Mouse (Mus musculus): ENCODE data around the gene Clpp. TPM values are rescaled to one million over a fixed set of nuclear protein-coding genes. Genes with fewer than 3 reads are reported as not detected.
A peak's percentile ranks its signal among the peaks of the same experiment; 100 is the strongest.

The Clpp gene
- total and polyA plus RNA-seq, 2 experiments from 2014 or later = 150 to 163 TPM

- Histone ChIP-seq H3K36me3 (ENCODE audit: insufficient read depth, low read length) (peaks cover 50% of the 10 kb centered on the region), H3K4me1 (ENCODE audit: insufficient read depth, low read length) (0 out of 2 replicates have a peak, but pooled peaks cover 10% of the 10 kb centered on the region), H3K4me3 (ENCODE audit: low read length) (no peak overlapping the region), H3K4me2 (ENCODE audit: low read depth, low read length) (no peak overlapping the region), H3K27me3 (ENCODE audit: insufficient read depth, low read length) (no peaks in the 10 kb centered on the region), H3K27ac (no peak overlapping the region), H3K9me3 (ENCODE audit: low read length) (no peaks in the 10 kb centered on the region), H3K9ac (replicated peaks; ENCODE audit: low read length) (no peak overlapping the region)
- DNase-seq (ENCODE audit: low spot score) = no peak
- WGBS = 90% methylated on average over 4 of the region's 4 CpGs
- no peak for ATAC-seq
- TF ChIP-seq CTCF (IDR thresholded peaks at IDR 0.05; ENCODE audit: low read depth) = no peak
These were observed 37.4 kb downstream of the Clpp start for GRCm38 (mm10) chr17:57027471-57027870.

GRCm38 (mm10) chr17:57029691-57030090 lies 39.6 kb downstream of the Clpp start:
- Histone ChIP-seq H3K4me2 (ENCODE audit: low read depth, low read length) (peak overlapping the region; percentile 87), H3K27me3 (ENCODE audit: insufficient read depth, low read length) (no peaks in the 10 kb centered on the region), H3K27ac (no peak overlapping the region), H3K36me3 (ENCODE audit: insufficient read depth, low read length) (peaks cover 27% of the 10 kb centered on the region), H3K9me3 (ENCODE audit: low read length) (no peaks in the 10 kb centered on the region), H3K9ac (replicated peaks; ENCODE audit: low read length) (peak overlapping the region; percentile 99), H3K4me1 (ENCODE audit: insufficient read depth, low read length) (0 out of 2 replicates have a peak, but pooled peaks cover 10% of the 10 kb centered on the region), H3K4me3 (ENCODE audit: low read length) (peak overlapping the region; percentile 95)
- TF ChIP-seq CTCF (IDR thresholded peaks at IDR 0.05; ENCODE audit: low read depth) = no peak
- no peak for ATAC-seq
- DNase-seq (ENCODE audit: low spot score) = no peak
- 49% methylated on average over 8 of the region's 8 CpGs for WGBS

GRCm38 (mm10) chr17:57030931-57031660 lies 41.0 kb downstream of the Clpp start, which contains the start of gene Khsrp:
TSS of gene Khsrp (minus strand) at chr17:57031522.
- no peak for TF ChIP-seq CTCF (IDR thresholded peaks at IDR 0.05; ENCODE audit: low read depth)
- peak within 1 kb of the TSS; percentile 96 for H3K27ac ChIP-seq
- no peaks in the 10 kb centered on the region for H3K27me3 ChIP-seq (ENCODE audit: insufficient read depth, low read length)
- 0 out of 2 replicates have a peak, but pooled peaks cover 10% of the 10 kb centered on the region for H3K4me1 ChIP-seq (ENCODE audit: insufficient read depth, low read length)
- H3K9me3 ChIP-seq (ENCODE audit: low read length) = no peaks in the 10 kb centered on the region
- peak within 1 kb of the TSS; percentile 87 for H3K4me2 ChIP-seq (ENCODE audit: low read depth, low read length)
- DNase-seq (ENCODE audit: low spot score) = peak; percentile 69
- peak within 1 kb of the TSS; percentile 99 for H3K9ac ChIP-seq (replicated peaks; ENCODE audit: low read length)
- peaks cover 15% of the 10 kb centered on the region for H3K36me3 ChIP-seq (ENCODE audit: insufficient read depth, low read length)
- ATAC-seq = no peak
- 1% methylated on average over 93 of the region's 99 CpGs for WGBS
- H3K4me3 ChIP-seq (ENCODE audit: low read length) = peak within 1 kb of the TSS; percentile 95

- under 1% methylated on average over 38 of the region's 38 CpGs for WGBS
- ATAC-seq (peak; percentile 98), DNase-seq (ENCODE audit: low spot score) (peak; percentile 100)
- Histone ChIP-seq H3K9me3 (ENCODE audit: low read length) (no peaks in the 10 kb centered on the region), H3K27ac (peak overlapping the region; percentile 84), H3K9ac (replicated peaks; ENCODE audit: low read length) (peak overlapping the region; percentile 99), H3K4me3 (ENCODE audit: low read length) (peak overlapping the region; percentile 95), H3K36me3 (ENCODE audit: insufficient read depth, low read length) (peaks cover 7% of the 10 kb centered on the region), H3K4me2 (ENCODE audit: low read depth, low read length) (peak overlapping the region; percentile 62), H3K4me1 (ENCODE audit: insufficient read depth, low read length) (0 out of 2 replicates have a peak, but pooled peaks cover 10% of the 10 kb centered on the region), H3K27me3 (ENCODE audit: insufficient read depth, low read length) (no peaks in the 10 kb centered on the region)
- TF ChIP-seq CTCF (IDR thresholded peaks at IDR 0.05; ENCODE audit: low read depth) = peak; percentile 31
These were observed 41.7 kb downstream of the Clpp start for GRCm38 (mm10) chr17:57031661-57032420.

- DNase-seq (ENCODE audit: low spot score) = no peak
- WGBS = 90% methylated on average over 4 of the region's 4 CpGs
- Histone ChIP-seq H3K4me2 (ENCODE audit: low read depth, low read length) (no peak overlapping the region), H3K9me3 (ENCODE audit: low read length) (no peaks in the 10 kb centered on the region), H3K4me1 (ENCODE audit: insufficient read depth, low read length) (0 out of 2 replicates have a peak, but pooled peaks cover 10% of the 10 kb centered on the region), H3K27ac (peak overlapping the region; percentile 84; the same call in 1 of the 2 replicates), H3K27me3 (ENCODE audit: insufficient read depth, low read length) (no peaks in the 10 kb centered on the region), H3K9ac (replicated peaks; ENCODE audit: low read length) (no peak overlapping the region), H3K4me3 (ENCODE audit: low read length) (no peak overlapping the region), H3K36me3 (ENCODE audit: insufficient read depth, low read length) (peaks cover under 1% of the 10 kb centered on the region; the same call in 1 of the 2 replicates)
- ATAC-seq = no peak
- TF ChIP-seq CTCF (IDR thresholded peaks at IDR 0.05; ENCODE audit: low read depth) = no peak
These were observed 42.7 kb downstream of the Clpp start for GRCm38 (mm10) chr17:57032854-57033253.

GRCm38 (mm10) chr17:57038978-57039377 lies 48.9 kb downstream of the Clpp start:
- no peak for ATAC-seq

More at GRCm38 (mm10) chr17:57038978-57039377, 48.9 kb downstream of the Clpp start:
- H3K4me3 ChIP-seq (ENCODE audit: low read length) = no peak overlapping the region
- no peak overlapping the region for H3K9ac ChIP-seq (replicated peaks; ENCODE audit: low read length)
- no peaks in the 10 kb centered on the region for H3K4me1 ChIP-seq (ENCODE audit: insufficient read depth, low read length)
- no peak overlapping the region for H3K4me2 ChIP-seq (ENCODE audit: low read depth, low read length)
- H3K9me3 ChIP-seq (ENCODE audit: low read length) = no peaks in the 10 kb centered on the region
- no peak overlapping the region for H3K27ac ChIP-seq
- 0 out of 2 replicates have a peak, but pooled peaks cover 4% of the 10 kb centered on the region for H3K27me3 ChIP-seq (ENCODE audit: insufficient read depth, low read length)
- WGBS = 44% methylated on average over 8 of the region's 8 CpGs
- no peak for DNase-seq (ENCODE audit: low spot score)
- no peak; the same call in 1 of the 2 replicates for TF ChIP-seq CTCF (IDR thresholded peaks at IDR 0.05; ENCODE audit: low read depth)
- H3K36me3 ChIP-seq (ENCODE audit: insufficient read depth, low read length) = no peaks in the 10 kb centered on the region

Data from hindbrain, postnatal 0 days (tissue).